12 mouse cellular contexts compared by ENCODE assay signal in genomic region chr3:80878571-80878970, GRCm38 (mm10). TPM values are rescaled to one million over a fixed set of nuclear protein-coding genes. Genes with fewer than 3 reads are reported as not detected.
DNase-seq lines count a peak whose midpoint lies in the region; ATAC-seq and TF ChIP-seq lines count a peak whose summit lies in the region.
"Had no signal": no experiment of that assay in that cellular context is flagged by ENCODE, and none has a peak within 500 bp of the region (broad histone marks: within the 10 kb centered on the region; RNA-seq: fewer than 3 reads in every experiment).

No protein-coding gene starts in this region.

- H3K4me3 ChIP-seq in midbrain, postnatal 0 days (ENCODE audit: low read depth, low read length) = no peak overlapping the region
- no peak overlapping the region for H3K4me3 ChIP-seq in midbrain, embryonic 16.5 days (ENCODE audit: low read depth, low read length)
- H3K4me3 ChIP-seq in forebrain, embryonic 14.5 days (ENCODE audit: low read depth, low read length) = no peak overlapping the region
- H3K4me3 ChIP-seq in myocyte = no peak overlapping the region
- H3K4me3 ChIP-seq: heart, embryonic 12.5 days; liver, embryonic 12.5 days had no signal

- no peak for ATAC-seq in midbrain, postnatal 0 days (ENCODE audit: low FRiP score)
- no peak for ATAC-seq in midbrain, embryonic 16.5 days
- peak; percentile 61; the same call in 1 of the 2 replicates for ATAC-seq in forebrain, embryonic 14.5 days
- no peak for ATAC-seq in megakaryocyte, adult 5-6 weeks (ENCODE audit: poor library complexity, severe bottlenecking)
- ATAC-seq in erythroblast, adult 5-6 weeks (replicated peaks; ENCODE audit: low FRiP score, poor library complexity, severe bottlenecking) = no peak
- ATAC-seq: inflammation-experienced regulatory T-cells, adult 6 months; liver, embryonic 12.5 days had no signal

- no peak for TF ChIP-seq CTCF in midbrain, postnatal 0 days (IDR thresholded peaks at IDR 0.05)

- H3K79me2 ChIP-seq in myocyte (ENCODE audit: control insufficient read depth, insufficient read depth) = no peaks in the 10 kb centered on the region

- no peaks in the 10 kb centered on the region for H3K36me3 ChIP-seq in midbrain, postnatal 0 days (ENCODE audit: insufficient read depth, low read length)
- no peaks in the 10 kb centered on the region for H3K36me3 ChIP-seq in midbrain, embryonic 16.5 days (ENCODE audit: control insufficient read depth, insufficient read depth, low read length)
- H3K36me3 ChIP-seq in forebrain, embryonic 14.5 days (ENCODE audit: control insufficient read depth, insufficient read depth, low read length) = no peaks in the 10 kb centered on the region
- H3K36me3 ChIP-seq in myocyte (ENCODE audit: control insufficient read depth, insufficient read depth) = no peaks in the 10 kb centered on the region
- H3K36me3 ChIP-seq: heart, embryonic 12.5 days; liver, embryonic 12.5 days had no signal

- H3K27me3 ChIP-seq in midbrain, postnatal 0 days (ENCODE audit: insufficient read depth, low read length) = no peaks in the 10 kb centered on the region
- H3K27me3 ChIP-seq in midbrain, embryonic 16.5 days (ENCODE audit: control insufficient read depth, insufficient read depth, low read depth, low read length) = no peaks in the 10 kb centered on the region
- no peaks in the 10 kb centered on the region for H3K27me3 ChIP-seq in forebrain, embryonic 14.5 days (replicated peaks; ENCODE audit: control insufficient read depth, insufficient read depth, low read length)
- H3K27me3 ChIP-seq in myocyte (ENCODE audit: control insufficient read depth, insufficient read depth, insufficient read length) = no peaks in the 10 kb centered on the region
- H3K27me3 ChIP-seq: heart, embryonic 12.5 days; liver, embryonic 12.5 days had no signal

- no peak for TF ChIP-seq POLR2A in myocyte (IDR thresholded peaks at IDR 0.05; ENCODE audit: insufficient read length, low read depth)

- no peak overlapping the region for H3K27ac ChIP-seq in midbrain, postnatal 0 days (ENCODE audit: low read depth, low read length)
- H3K27ac ChIP-seq in midbrain, embryonic 16.5 days (ENCODE audit: low read length) = no peak overlapping the region
- H3K27ac ChIP-seq in forebrain, embryonic 14.5 days (ENCODE audit: low read depth, low read length) = no peak overlapping the region
- H3K27ac ChIP-seq: liver, embryonic 12.5 days had no signal

- H3ac ChIP-seq in myocyte (ENCODE audit: control insufficient read depth, insufficient read length) = no peak overlapping the region

- H3K9me3 ChIP-seq in midbrain, postnatal 0 days (ENCODE audit: low read length) = no peaks in the 10 kb centered on the region
- no peaks in the 10 kb centered on the region for H3K9me3 ChIP-seq in midbrain, embryonic 16.5 days (replicated peaks; ENCODE audit: control insufficient read depth, low read length, poor library complexity, severe bottlenecking)
- H3K9me3 ChIP-seq in forebrain, embryonic 14.5 days (replicated peaks; ENCODE audit: control insufficient read depth, low read length) = no peaks in the 10 kb centered on the region
- H3K9me3 ChIP-seq: heart, embryonic 12.5 days; liver, embryonic 12.5 days had no signal

- no peaks in the 10 kb centered on the region for H3K4me1 ChIP-seq in midbrain, postnatal 0 days (ENCODE audit: insufficient read depth, low read length)
- no peaks in the 10 kb centered on the region; the same call in 1 of the 2 replicates for H3K4me1 ChIP-seq in midbrain, embryonic 16.5 days (ENCODE audit: control insufficient read depth, insufficient read depth, low read length)
- H3K4me1 ChIP-seq in forebrain, embryonic 14.5 days (ENCODE audit: control insufficient read depth, insufficient read depth, low read length) = no peaks in the 10 kb centered on the region
- H3K4me1 ChIP-seq: heart, embryonic 12.5 days; liver, embryonic 12.5 days had no signal

- peak; percentile 27 for DNase-seq in midbrain, postnatal 0 days (ENCODE audit: low spot score)
- DNase-seq in embryo, embryonic 9.5 days (ENCODE audit: extremely low spot score) = peak; percentile 34
- DNase-seq in forebrain, embryonic 14.5 days (ENCODE audit: low spot score) = peak; percentile 58
- DNase-seq: lung, postnatal 36 days had no signal

- no peak overlapping the region for H3K4me2 ChIP-seq in midbrain, postnatal 0 days (ENCODE audit: low read depth, low read length, poor library complexity, severe bottlenecking)
- H3K4me2 ChIP-seq in midbrain, embryonic 16.5 days (ENCODE audit: low read length) = no peak overlapping the region
- H3K4me2 ChIP-seq in forebrain, embryonic 14.5 days (ENCODE audit: low read length) = no peak overlapping the region
- H3K4me2 ChIP-seq in myocyte (ENCODE audit: low read depth) = peak overlapping the region; percentile 1
- H3K4me2 ChIP-seq: heart, embryonic 12.5 days; liver, embryonic 12.5 days had no signal

- 53% methylated on average over 5 of the region's 5 CpGs for WGBS in midbrain, postnatal 0 days
- WGBS in midbrain, embryonic 16.5 days = 35% methylated on average over 5 of the region's 5 CpGs
- 16% methylated on average over 5 of the region's 5 CpGs for WGBS in forebrain, embryonic 14.5 days

- H3K9ac ChIP-seq in midbrain, postnatal 0 days (replicated peaks; ENCODE audit: low read length, poor library complexity, severe bottlenecking) = no peak overlapping the region
- no peak overlapping the region for H3K9ac ChIP-seq in midbrain, embryonic 16.5 days (ENCODE audit: low read depth, low read length)
- H3K9ac ChIP-seq in forebrain, embryonic 14.5 days (ENCODE audit: low read length) = no peak overlapping the region
- H3K9ac ChIP-seq: heart, embryonic 12.5 days; liver, embryonic 12.5 days had no signal

TF ChIP-seq in myocyte, 11 proteins besides CTCF, POLR2A, EP300 and RAD21:
- TF ChIP-seq MAX (IDR thresholded peaks at IDR 0.05; ENCODE audit: low read depth) (no peak), MYOD1 (IDR thresholded peaks at IDR 0.05; ENCODE audit: control insufficient read depth in 1 of 3, insufficient read length in 2 of 3, low read depth in 2 of 3) (peak in 2 of 3 experiments; percentile 55 to 69), REST (IDR thresholded peaks at IDR 0.05; ENCODE audit: insufficient read depth, insufficient read length) (no peak), MYOG (IDR thresholded peaks at IDR 0.05; ENCODE audit: control insufficient read depth in 1 of 3, insufficient read depth in 1 of 3, insufficient read length in 2 of 3, low read depth in 2 of 3) (peak in 2 of 3 experiments; percentile 11 to 69)

RNA-seq across cellular contexts. Expression of gene Glrb, which starts 34.9 kb away (rescaled TPM):
- total RNA-seq in midbrain, postnatal 0 days (2014; rRNA removed) = 84.5 and 96.0 TPM in 2 replicates
- 62.2 and 68.5 TPM in 2 replicates for polyA plus RNA-seq in midbrain, postnatal 0 days (2015; fragmentation: Nextera tagmentation; extraction: Ambion mirVana)
- polyA plus RNA-seq in midbrain, embryonic 16.5 days (2015; fragmentation: Nextera tagmentation; extraction: Ambion mirVana) = 35.1 and 47.9 TPM in 2 replicates
- polyA plus RNA-seq in forebrain, embryonic 14.5 days (2014; fragmentation: Nextera tagmentation; extraction: Ambion mirVana) = 29.1 and 35.3 TPM in 2 replicates
- polyA plus RNA-seq in myocyte (2012; fragmentation: generic; extraction: Trizol) = 3.4 TPM
- not detected in 2 replicates for total RNA-seq in megakaryocyte, adult 5-6 weeks (2015)
- not detected in 2 replicates for total RNA-seq in megakaryocyte, adult 5-6 weeks (2017)
- not detected in 2 replicates for total RNA-seq in erythroblast, adult 5-6 weeks (2015; ENCODE audit: low replicate concordance)
- total RNA-seq in erythroblast, adult 5-6 weeks (2017; ENCODE audit: low replicate concordance) = not detected in 2 replicates
- total RNA-seq: common myeloid progenitor, adult 5-6 weeks had no signal
- polyA plus RNA-seq: inflammation-experienced regulatory T-cells, adult 6 months had no signal
